Mouse (Mus musculus): Measurements from ENCODE around the gene Fat1.
A peak's percentile ranks its signal among the peaks of the same experiment; 100 is the strongest.

Gene Fat1

DNA sequence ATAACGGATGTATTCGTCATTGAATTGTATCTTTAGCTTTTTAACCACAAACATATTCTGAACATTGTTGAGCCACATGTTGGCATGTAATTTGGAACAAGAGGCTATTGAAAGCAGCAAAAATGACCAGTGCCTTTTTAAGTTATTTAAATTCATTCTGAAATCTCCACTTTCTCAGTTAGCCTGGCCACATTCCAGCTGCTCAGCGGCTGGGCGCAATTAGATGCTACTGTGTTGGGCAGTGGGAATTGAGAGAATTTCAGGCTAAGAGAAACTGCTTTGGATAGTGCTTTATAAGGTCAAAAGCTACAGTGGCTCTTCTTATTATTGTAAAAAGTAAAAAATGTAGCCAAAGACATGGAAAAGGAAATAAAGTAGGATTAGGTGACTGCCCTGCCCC is 67.4 kb downstream of the Fat1 start:
- peak; percentile 73 for DNase-seq (ENCODE audit: inconsistent ontology term)

DNA sequence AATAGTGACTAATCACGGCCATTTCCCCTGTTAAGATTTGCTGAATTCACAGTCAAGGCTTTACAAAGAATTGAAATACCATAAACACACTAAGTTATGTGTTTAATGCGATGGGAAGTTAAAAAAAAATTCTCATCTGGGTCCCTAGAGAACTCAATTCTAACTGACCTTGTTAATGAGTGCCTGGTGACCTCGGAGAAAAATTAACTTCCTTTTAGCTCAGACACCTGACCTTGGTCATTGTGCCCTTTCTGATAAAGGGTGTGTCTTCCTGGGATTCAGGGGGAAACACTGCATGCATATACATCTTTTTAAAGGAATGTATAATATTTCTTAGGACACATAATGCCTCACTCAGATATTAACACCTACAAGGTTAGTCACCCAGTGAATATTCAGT is 68.8 kb downstream of the Fat1 start:
- no peak for DNase-seq (ENCODE audit: inconsistent ontology term)

DNA sequence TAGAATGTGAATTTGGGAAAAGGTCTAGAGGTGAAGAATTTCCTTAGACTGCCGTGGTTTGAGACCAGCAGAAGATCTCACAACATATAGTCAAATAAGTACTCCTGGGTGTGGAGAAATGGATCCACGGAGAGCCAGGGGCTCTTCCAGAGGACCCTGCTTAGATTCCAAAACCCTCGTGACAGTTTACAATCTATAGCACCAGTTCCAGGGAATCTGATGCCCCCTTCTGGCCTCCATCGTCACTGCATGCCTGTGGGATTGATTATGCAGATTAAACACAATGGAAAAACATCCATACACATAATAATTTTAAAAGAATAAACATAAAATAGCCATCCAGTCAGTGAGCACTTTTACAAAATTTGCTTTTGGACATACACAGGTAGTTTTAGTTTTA is 75.4 kb downstream of the Fat1 start:
- no peak for DNase-seq (ENCODE audit: inconsistent ontology term)

DNA sequence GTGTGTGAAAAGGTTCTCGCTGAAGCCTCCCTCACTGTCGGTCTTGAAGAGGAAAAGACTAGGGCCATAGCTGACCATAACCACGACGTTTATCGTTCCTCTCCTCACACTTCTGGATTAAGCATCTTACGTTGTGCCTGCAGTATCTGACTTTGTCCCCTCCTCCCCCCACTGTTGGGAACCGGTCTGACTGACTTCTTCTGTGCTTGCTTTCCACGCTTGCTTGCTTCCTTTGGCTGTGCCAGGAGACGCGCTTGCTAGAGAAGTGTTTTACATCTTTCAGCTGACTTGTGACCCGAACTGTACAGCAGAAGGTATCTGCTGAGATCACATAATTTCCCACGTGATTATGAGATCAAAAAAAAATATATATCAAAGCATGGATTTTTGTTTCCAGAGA is 76.5 kb downstream of the Fat1 start:
- DNase-seq (ENCODE audit: inconsistent ontology term), result no peak

- no peak for DNase-seq (ENCODE audit: inconsistent ontology term)
Measured at GRCm38 (mm10) chr8:45013852-45014251, 78.6 kb downstream of the Fat1 start.

- DNase-seq (ENCODE audit: inconsistent ontology term), result no peak
Measured at GRCm38 (mm10) chr8:45014498-45015067, 79.3 kb downstream of the Fat1 start.

DNA sequence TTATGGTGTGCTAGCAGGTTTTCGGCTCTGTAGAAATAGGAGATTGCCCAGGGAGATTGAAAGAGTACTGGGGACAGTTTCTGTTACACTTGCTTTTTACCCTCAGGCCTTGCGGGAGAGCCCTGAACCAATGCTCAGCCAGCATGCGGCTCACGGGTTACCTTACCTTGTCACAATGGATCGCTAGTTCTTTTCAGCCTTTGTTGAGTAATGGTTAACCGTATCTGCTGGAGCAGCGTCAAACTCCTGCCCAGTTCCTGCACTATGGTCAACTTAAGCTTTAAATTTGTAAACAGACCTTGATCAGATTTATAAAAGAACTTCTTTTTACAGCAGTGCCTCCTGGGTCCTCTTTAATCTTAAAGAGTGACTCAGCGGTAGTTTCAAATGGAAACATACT is 80.6 kb downstream of the Fat1 start:
- DNase-seq (ENCODE audit: inconsistent ontology term), result no peak

DNA sequence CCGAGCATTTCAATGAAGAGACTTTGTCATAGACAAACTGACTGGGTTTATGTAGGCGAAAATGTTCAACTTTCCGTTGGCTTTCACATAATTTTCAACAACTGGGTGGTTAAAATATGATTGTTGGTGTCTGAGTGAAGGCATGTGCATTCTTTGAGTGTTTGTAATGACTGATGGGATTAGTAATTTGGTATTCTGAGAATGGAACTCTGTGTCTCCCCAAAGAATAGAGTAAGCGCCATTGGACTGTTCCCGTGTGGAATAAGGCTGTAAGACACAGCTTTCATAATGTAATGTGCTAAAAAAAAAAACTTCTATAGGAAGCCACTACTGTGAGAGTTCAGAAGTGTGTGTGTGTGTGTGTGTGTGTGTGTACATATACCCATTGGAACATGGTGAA is 84.0 kb downstream of the Fat1 start:
- peak; percentile 95 for DNase-seq (ENCODE audit: inconsistent ontology term)

DNA sequence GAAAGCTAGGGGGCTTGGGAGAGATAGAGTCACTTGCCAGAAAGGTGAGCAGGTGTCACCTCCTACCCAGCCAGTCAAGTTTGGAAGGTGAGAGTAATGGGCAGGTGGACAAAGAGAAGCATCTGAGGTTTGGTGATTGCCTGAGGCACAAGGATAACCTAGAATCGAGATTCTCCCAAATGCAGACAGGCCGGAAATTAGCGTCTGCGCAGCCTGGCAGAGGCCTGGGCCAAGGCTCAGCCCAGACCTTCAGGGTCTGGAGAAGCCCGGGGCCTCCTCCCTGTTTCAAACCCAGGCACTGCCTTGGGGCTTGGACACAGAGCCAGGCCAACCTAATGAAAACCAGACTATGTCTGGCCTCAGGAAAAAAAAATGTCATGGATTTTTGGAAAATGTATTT is 85.9 kb downstream of the Fat1 start:
- no peak for DNase-seq (ENCODE audit: inconsistent ontology term)

DNA sequence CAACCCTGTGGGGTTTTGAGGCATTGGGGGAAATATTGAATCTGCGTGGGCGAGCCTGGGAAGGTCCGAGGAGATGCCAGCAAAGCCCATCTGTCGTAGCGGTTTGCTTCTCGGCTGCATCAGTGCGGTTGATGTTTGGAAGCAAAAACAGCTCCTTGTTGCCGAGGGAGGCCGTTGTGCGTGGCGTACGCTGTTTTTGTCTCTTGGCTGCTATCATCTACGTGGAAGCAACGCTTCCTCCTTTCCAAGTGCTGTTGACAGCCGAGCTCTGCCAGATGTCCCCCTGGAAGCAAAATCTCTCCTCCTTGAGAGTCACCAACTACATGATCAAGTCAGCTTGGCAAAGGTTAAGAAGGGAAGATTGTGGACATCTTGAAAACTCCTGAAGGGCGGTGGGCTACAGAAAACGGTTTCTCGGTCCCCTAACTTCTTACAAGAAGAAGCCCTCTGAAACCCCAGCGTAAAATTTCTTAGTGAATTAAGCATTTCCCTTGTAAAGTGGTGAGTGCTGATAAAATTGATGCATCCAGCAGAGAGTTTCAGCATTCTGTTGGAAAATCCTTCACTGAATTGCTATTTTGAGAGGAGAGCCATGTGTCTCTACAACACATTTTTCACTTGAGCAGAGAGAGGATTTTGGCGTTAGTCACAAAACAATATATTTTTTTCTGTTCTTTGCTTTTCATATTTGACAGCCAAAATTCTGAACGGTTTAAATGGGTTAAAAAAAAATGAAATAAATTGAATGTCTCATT is 86.8 kb downstream of the Fat1 start:
- DNase-seq (ENCODE audit: inconsistent ontology term), result no peak

GRCm38 (mm10) chr8:45028081-45028497 is 92.8 kb downstream of the Fat1 start:
- no peak for DNase-seq (ENCODE audit: inconsistent ontology term)

DNA sequence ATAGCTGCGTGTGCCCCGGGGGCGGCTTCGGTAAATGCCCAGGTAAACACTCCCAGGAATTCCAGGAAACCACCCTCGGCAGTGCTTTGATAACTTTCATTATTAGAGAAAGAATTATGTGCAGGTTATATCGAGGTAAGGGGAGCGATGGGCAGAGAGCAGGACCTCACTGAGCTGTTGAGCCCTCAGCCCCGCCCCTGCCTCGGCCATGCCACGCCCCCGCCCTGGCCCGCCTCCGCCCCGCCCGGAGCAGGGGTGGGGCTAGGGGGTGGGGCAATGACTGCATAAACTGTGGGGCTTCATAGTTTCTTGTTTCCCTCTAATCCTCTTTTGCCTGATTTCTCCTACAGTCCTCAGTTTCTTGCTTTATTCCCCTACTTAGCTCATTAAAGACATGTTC is 103.1 kb downstream of the Fat1 start:
- DNase-seq (ENCODE audit: inconsistent ontology term), result no peak

GRCm38 (mm10) chr8:45044160-45044559 is 108.9 kb downstream of the Fat1 start:
- DNase-seq (ENCODE audit: inconsistent ontology term), result no peak

DNA sequence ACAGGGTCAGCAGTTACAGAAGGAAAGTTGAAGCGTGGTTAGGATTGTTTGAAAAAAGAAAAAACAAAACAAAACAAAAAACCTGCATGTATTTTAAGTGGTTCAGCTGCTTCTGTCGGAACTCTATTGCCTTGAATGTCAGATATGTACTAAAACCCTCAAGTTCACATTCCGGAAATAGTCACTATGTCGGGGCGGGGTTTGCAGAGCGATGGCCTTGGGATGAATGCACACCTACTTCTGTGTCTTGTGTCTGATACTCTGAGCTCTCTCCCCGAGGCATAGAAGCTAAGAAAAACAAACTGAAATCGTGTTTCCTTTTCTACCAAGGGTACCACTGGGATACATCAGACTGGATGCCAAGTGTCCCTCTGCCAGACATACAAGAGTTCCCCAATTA is 115.2 kb downstream of the Fat1 start:
- DNase-seq (ENCODE audit: inconsistent ontology term), result peak; percentile 19

DNA sequence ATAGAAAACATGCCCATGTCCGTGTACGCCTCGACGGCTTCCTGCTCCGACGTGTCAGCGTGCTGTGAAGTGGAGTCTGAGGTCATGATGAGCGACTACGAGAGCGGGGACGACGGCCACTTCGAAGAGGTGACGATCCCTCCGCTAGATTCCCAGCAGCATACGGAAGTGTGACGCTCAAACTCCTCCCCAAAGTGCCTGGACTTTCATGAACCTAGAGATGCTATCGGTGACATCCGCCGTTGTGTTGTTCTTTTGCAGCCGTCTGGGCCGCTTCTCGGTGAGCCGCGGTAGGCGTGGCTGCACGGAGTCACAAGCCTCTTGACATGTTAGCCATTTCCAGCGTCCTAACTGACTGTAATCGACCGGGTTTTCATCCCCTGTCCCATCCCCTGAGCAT is 116.0 kb downstream of the Fat1 start:
- no peak for DNase-seq (ENCODE audit: inconsistent ontology term)

- DNase-seq (ENCODE audit: inconsistent ontology term), result no peak
Measured at GRCm38 (mm10) chr8:45052205-45052604, 117.0 kb downstream of the Fat1 start.

GRCm38 (mm10) chr8:45052618-45053017 is 117.4 kb downstream of the Fat1 start:
- DNase-seq (ENCODE audit: inconsistent ontology term), result no peak

GRCm38 (mm10) chr8:45055500-45055899 is 120.3 kb downstream of the Fat1 start:
- no peak for DNase-seq (ENCODE audit: inconsistent ontology term)

DNA sequence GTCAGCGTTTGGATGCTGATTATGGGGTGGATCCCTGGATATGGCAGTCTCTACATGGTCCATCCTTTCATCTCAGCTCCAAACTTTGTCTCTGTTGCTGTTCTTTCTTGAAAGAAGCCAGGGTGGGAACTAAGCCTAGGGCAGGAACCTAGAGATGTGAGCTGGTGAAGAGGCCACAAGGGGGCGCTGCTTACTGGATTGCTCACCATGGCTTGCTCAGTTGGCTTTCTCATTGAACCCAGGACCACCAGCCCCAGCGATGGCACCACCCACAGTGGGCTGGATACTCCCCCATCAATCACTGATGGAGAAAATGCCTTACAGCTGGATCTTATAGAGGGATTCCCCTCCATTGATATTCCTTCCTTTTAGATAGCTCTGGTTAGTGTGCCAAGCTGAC is 121.6 kb downstream of the Fat1 start:
- no peak for DNase-seq (ENCODE audit: inconsistent ontology term)

- DNase-seq (ENCODE audit: inconsistent ontology term), result no peak
Measured at GRCm38 (mm10) chr8:45060083-45060482, 124.8 kb downstream of the Fat1 start.

- DNase-seq (ENCODE audit: inconsistent ontology term), result no peak
Measured at GRCm38 (mm10) chr8:45062311-45062710, 127.1 kb downstream of the Fat1 start.

- DNase-seq (ENCODE audit: inconsistent ontology term), result no peak
Measured at GRCm38 (mm10) chr8:45062982-45063924, 128.0 kb downstream of the Fat1 start.

All from Muller cell, postnatal 12 days (primary cell).